Mouse (Mus musculus): Measurements from ENCODE around the gene Fgfbp3. TPM values are rescaled to one million over a fixed set of nuclear protein-coding genes. Genes with fewer than 3 reads are reported as not detected.

Fgfbp3 gene
- polyA plus RNA-seq (2012) = 10.9 and 13.3 TPM in 2 replicates

GRCm38 (mm10) chr19:36919466-36919865 is at the start of gene Fgfbp3:
Gene Fgfbp3, minus strand, starts transcription at chr19:36919615.

DNA sequence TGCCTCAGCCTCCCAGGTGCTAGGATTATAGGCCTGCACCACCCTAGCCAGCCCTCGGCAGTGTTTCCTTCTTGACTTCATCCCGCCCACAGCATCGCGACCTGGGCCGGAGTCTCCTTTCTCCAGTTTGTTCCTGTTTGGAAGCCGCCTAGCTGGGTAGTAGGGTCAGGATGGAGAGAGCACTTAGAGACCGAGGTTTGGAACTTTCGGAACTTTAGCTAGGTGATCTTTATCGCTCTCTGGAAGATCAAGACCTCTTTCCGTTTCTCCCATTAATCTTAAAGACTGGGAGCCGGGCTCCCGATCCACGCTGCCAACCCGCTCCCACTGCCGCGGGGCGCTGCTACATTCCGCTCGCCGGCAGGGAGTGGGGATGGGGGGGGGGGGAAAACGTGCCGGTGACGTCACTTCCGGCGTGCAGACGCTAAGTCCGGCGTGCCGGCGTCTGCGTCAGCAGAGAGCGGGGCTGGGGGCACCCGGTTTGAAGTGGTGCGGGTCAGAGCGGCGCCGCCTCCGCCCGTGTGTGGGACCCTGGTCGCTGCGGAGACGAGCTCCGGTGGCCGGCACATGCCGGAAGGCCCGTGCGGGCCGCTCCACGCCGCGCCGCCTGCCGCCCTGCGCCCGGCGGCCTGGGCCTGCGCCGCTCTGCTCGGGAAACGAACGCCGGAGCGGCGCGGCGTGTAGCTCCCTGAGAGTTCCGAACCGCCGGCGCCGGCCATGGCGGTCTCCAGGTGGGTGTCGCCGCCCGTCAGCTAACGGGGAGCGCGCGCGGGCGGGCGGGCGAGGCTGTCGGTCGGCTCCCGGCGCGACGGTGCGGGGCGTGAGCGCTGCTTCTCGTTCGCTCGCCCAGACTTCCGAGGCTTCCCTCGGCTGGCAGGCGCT is 6.5 kb upstream of the Fgfbp3 start, which contains the start of gene Btaf1:
Btaf1 (plus strand) TSS at position 409 of the 882 bp plus-strand sequence.

Other genes with a start within 250 kb of the Fgfbp3 start
- gene Ppp1r3c, start 183.0 kb downstream of the Fgfbp3 start, polyA plus RNA-seq (2012) = not detected in 2 replicates
- gene Tnks2, start 85.4 kb downstream of the Fgfbp3 start, polyA plus RNA-seq (2012) = 12.2 and 14.0 TPM in 2 replicates
- gene Btaf1, start 6.5 kb upstream of the Fgfbp3 start, polyA plus RNA-seq (2012) = 1.5 and 2.1 TPM in 2 replicates

Data from megakaryocyte-erythroid progenitor cell, adult 5 weeks (primary cell).